Mouse (Mus musculus): ENCODE measurements at regions not wholly inside any gene's neighbourhood (a gene's known extent, or its start where the extent isn't known, plus 50 kb on each side); places are given as distances from the start of the nearest gene placed in this dataset.

DNA sequence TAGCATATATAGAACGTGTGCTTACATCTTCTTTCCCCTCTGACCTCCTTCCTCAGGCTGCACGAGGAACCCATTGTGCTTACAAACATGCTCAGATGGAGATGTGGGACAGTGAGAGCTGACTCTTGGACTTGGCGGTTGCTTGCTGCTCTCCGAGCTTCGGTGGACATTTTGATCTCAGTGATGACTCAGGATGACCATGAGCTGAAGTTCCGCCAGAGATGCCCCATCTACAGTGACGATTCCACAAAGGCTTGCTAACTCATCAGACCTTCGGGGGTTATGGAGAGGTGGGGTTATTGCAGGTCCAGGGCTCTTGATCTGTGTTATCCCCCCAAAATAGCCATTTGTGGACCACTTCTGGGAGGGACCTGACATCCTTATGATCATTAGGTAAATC is 111.8 kb upstream of the Kazn start:
- H3K4me2 ChIP-seq (ENCODE audit: low read length) = no peak overlapping the region
- H3K4me1 ChIP-seq (ENCODE audit: control insufficient read depth, insufficient read depth, low read length) = 0 out of 2 replicates have a peak, but pooled peaks cover 3% of the 10 kb centered on the region
- no peaks in the 10 kb centered on the region for H3K9me3 ChIP-seq (ENCODE audit: control insufficient read depth, low read length)
- H3K4me3 ChIP-seq (replicated peaks; ENCODE audit: low read depth, low read length) = no peak overlapping the region
- no peaks in the 10 kb centered on the region for H3K36me3 ChIP-seq (ENCODE audit: control insufficient read depth, insufficient read depth, low read length)
- ATAC-seq (ENCODE audit: low FRiP score, low TSS enrichment) (no peak), DNase-seq (no peak)
- no peak overlapping the region for H3K27ac ChIP-seq (replicated peaks; ENCODE audit: low read depth, low read length)
- WGBS = 95% methylated on average over 8 of the region's 8 CpGs
- H3K9ac ChIP-seq (replicated peaks; ENCODE audit: low read length) = no peak overlapping the region
- no peaks in the 10 kb centered on the region for H3K27me3 ChIP-seq (ENCODE audit: control insufficient read depth, insufficient read depth, low read length)

DNA sequence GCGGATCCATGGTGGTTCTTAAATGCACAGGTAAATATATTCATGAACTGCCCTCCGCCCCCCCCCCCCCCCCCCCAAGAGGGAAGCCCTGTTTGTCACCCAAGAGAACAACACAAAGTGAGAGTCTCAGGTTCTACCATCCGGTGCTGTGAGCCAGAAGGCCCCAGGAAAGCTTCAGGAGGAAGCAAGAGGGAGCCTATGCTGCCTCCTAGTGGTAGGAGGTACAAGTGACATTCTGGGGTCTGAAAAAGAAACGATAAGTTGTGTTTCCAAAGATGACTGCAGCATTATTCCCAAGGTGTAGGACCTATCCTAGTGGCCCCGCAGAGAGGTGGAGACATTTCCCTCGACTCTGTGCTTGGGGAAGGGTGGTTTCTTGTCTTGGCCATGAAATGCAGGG is 109.7 kb upstream of the Kazn start:
- DNase-seq (peak; percentile 43), ATAC-seq (ENCODE audit: low FRiP score, low TSS enrichment) (no peak)
- H3K4me3 ChIP-seq (replicated peaks; ENCODE audit: low read depth, low read length) = no peak overlapping the region
- H3K4me2 ChIP-seq (ENCODE audit: low read length) = no peak overlapping the region
- no peak overlapping the region for H3K9ac ChIP-seq (replicated peaks; ENCODE audit: low read length)
- H3K36me3 ChIP-seq (ENCODE audit: control insufficient read depth, insufficient read depth, low read length) = no peaks in the 10 kb centered on the region
- H3K27ac ChIP-seq (replicated peaks; ENCODE audit: low read depth, low read length) = no peak overlapping the region
- H3K9me3 ChIP-seq (ENCODE audit: control insufficient read depth, low read length) = no peaks in the 10 kb centered on the region
- no peaks in the 10 kb centered on the region for H3K27me3 ChIP-seq (ENCODE audit: control insufficient read depth, insufficient read depth, low read length)
- WGBS = 44% methylated on average over 6 of the region's 6 CpGs
- no peaks in the 10 kb centered on the region; the same call in 1 of the 2 replicates for H3K4me1 ChIP-seq (ENCODE audit: control insufficient read depth, insufficient read depth, low read length)

DNA sequence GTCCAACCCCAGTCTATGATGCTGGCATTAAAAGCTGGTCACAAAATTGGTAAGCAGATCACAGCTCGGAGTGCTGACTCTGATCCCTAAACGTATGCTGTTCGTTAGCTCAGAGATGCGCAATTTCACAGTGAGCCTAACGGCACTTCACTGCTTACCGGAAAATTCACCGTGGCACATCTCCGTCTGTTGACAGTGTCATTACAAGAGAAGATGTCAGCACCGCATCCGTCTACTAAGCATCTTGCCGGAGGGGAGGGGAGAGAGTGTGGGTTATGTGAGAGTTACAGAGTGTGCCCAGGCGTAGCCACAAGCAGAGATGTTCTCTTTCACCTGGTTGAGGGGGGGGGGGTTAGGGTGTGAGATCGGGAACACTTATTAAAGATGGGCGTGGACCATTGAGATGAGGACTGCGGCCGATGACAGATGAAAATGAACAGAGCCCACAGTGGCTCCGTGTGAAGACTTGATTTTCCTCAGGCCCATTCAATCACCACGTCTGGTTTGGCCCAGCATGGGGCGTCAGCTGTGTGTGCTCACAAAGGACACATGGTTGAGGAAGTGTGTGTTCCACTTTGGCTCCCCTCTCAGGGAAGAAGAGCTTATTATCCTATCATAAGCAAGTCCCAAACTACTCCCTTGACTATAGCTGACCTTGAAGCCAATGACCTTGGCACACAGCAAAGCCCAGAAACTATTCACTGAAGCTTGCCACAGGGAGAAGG is 103.4 kb upstream of the Kazn start:
- H3K27me3 ChIP-seq (ENCODE audit: control insufficient read depth, insufficient read depth, low read length) = no peaks in the 10 kb centered on the region
- 41% methylated on average over 19 of the region's 19 CpGs for WGBS
- no peak overlapping the region for H3K9ac ChIP-seq (replicated peaks; ENCODE audit: low read length)
- DNase-seq (peak; percentile 70), ATAC-seq (ENCODE audit: low FRiP score, low TSS enrichment) (0 out of 2 replicates have a peak, but pooled peaks have one; percentile 28)
- peaks cover 30% of the 10 kb centered on the region for H3K4me1 ChIP-seq (ENCODE audit: control insufficient read depth, insufficient read depth, low read length)
- H3K4me3 ChIP-seq (replicated peaks; ENCODE audit: low read depth, low read length) = no peak overlapping the region
- H3K36me3 ChIP-seq (ENCODE audit: control insufficient read depth, insufficient read depth, low read length) = no peaks in the 10 kb centered on the region
- H3K4me2 ChIP-seq (ENCODE audit: low read length) = no peak overlapping the region
- no peaks in the 10 kb centered on the region for H3K9me3 ChIP-seq (ENCODE audit: control insufficient read depth, low read length)
- H3K27ac ChIP-seq (replicated peaks; ENCODE audit: low read depth, low read length) = no peak overlapping the region; the same call in 1 of the 2 replicates

DNA sequence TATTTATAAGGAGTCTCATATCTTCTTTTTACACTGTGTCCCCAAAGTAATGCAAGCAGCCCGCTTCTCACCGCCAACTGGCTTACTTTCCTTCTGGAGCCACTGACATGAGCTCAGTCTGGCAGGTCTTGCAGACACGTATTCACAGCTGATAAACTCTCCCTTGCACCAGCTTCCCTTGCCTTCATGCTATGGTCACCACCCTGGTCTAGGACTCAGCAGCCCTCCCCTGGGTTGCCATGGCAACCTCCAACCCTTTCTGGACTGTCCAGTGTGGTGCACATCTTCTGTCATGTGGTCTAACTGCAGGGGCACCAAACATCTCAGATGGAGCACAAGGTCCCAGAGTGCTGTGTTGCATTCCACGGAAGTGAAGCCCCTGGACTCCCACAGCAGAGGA is 102.1 kb upstream of the Kazn start:
- ATAC-seq (ENCODE audit: low FRiP score, low TSS enrichment) = no peak
- Histone ChIP-seq H3K9me3 (ENCODE audit: control insufficient read depth, low read length) (no peaks in the 10 kb centered on the region), H3K27ac (replicated peaks; ENCODE audit: low read depth, low read length) (no peak overlapping the region), H3K27me3 (ENCODE audit: control insufficient read depth, insufficient read depth, low read length) (no peaks in the 10 kb centered on the region), H3K4me1 (ENCODE audit: control insufficient read depth, insufficient read depth, low read length) (peaks cover 30% of the 10 kb centered on the region), H3K4me3 (replicated peaks; ENCODE audit: low read depth, low read length) (no peak overlapping the region), H3K4me2 (ENCODE audit: low read length) (no peak overlapping the region), H3K9ac (replicated peaks; ENCODE audit: low read length) (no peak overlapping the region), H3K36me3 (ENCODE audit: control insufficient read depth, insufficient read depth, low read length) (no peaks in the 10 kb centered on the region)
- 54% methylated on average over 4 of the region's 4 CpGs for WGBS
- DNase-seq = no peak

DNA sequence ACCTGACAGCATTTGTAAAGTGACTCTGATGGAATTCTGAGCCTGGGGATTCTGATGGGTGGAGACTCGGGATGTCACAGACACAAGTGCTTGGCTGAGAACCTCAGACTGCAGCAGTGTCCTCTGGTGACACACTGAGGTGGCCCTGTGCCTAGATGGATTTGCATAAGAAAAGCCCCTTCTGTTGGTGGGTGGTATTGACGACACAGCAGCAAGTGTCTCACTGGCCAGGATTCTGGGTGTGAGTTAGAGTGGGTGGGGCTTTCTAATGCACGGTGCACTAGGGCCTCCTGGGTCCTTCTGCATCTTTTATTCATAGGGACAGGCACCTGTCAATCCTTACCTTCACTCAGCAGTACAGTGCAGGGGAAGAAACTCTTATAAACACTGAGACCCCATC is 100.9 kb upstream of the Kazn start:
- Histone ChIP-seq H3K4me2 (ENCODE audit: low read length) (no peak overlapping the region), H3K36me3 (ENCODE audit: control insufficient read depth, insufficient read depth, low read length) (no peaks in the 10 kb centered on the region), H3K9me3 (ENCODE audit: control insufficient read depth, low read length) (0 out of 2 replicates have a peak, but pooled peaks cover 5% of the 10 kb centered on the region), H3K27ac (replicated peaks; ENCODE audit: low read depth, low read length) (no peak overlapping the region), H3K27me3 (ENCODE audit: control insufficient read depth, insufficient read depth, low read length) (no peaks in the 10 kb centered on the region), H3K9ac (replicated peaks; ENCODE audit: low read length) (no peak overlapping the region), H3K4me1 (ENCODE audit: control insufficient read depth, insufficient read depth, low read length) (peaks cover 30% of the 10 kb centered on the region), H3K4me3 (replicated peaks; ENCODE audit: low read depth, low read length) (no peak overlapping the region)
- DNase-seq (peak; percentile 71), ATAC-seq (ENCODE audit: low FRiP score, low TSS enrichment) (peak; percentile 38; the same call in 1 of the 2 replicates)
- WGBS = 4% methylated on average over 3 of the region's 3 CpGs

DNA sequence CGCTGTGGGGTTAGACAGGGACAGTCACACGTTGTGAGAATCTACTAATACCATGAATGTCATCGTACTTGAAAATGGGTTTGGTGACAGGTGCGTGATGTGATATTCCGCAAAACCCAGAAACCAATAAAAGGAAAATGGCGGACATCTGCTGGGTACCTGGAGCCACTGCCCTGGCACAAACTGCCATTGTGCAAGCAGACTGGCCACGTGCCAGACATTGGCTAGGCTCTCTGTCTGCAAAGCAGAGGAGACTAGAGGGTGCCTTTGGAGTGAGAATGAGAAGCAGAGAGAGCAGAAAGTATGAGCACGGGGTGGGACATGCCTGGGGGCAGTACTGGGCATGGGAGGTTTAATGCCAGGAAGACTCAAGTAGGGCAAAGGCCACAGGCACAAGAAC is 98.5 kb upstream of the Kazn start:
- ATAC-seq (ENCODE audit: low FRiP score, low TSS enrichment) (no peak), DNase-seq (peak; percentile 72)
- Histone ChIP-seq H3K4me2 (ENCODE audit: low read length) (no peak overlapping the region), H3K9ac (replicated peaks; ENCODE audit: low read length) (no peak overlapping the region), H3K9me3 (ENCODE audit: control insufficient read depth, low read length) (0 out of 2 replicates have a peak, but pooled peaks cover 5% of the 10 kb centered on the region), H3K36me3 (ENCODE audit: control insufficient read depth, insufficient read depth, low read length) (no peaks in the 10 kb centered on the region), H3K4me3 (replicated peaks; ENCODE audit: low read depth, low read length) (no peak overlapping the region), H3K27me3 (ENCODE audit: control insufficient read depth, insufficient read depth, low read length) (no peaks in the 10 kb centered on the region), H3K27ac (replicated peaks; ENCODE audit: low read depth, low read length) (peak overlapping the region; percentile 20; the same call in 1 of the 2 replicates), H3K4me1 (ENCODE audit: control insufficient read depth, insufficient read depth, low read length) (peaks cover 29% of the 10 kb centered on the region)
- 84% methylated on average over 8 of the region's 8 CpGs for WGBS

DNA sequence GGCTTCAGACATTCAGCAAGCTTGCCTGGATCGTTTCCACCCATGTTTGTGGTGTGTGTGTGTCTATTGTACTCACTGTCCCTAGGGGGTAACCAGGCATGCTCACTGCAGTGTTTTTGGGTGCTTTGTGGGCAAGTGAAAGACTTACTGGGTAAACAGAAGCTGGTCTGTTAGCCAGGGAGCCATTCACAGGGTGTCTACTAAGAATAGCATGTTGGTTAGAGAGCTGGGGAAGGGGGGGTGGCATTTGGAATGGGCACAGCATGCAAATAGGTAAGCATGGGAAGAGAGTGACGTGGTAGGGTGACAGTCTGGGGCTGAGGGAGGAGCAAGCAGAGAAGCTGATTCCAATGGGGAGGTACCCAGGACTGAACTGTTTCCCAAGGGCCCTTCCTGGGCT is 97.7 kb upstream of the Kazn start:
- DNase-seq = peak; percentile 43
- H3K27ac ChIP-seq (replicated peaks; ENCODE audit: low read depth, low read length) = peak overlapping the region; percentile 20; the same call in 1 of the 2 replicates
- no peak for ATAC-seq (ENCODE audit: low FRiP score, low TSS enrichment)
- H3K4me1 ChIP-seq (ENCODE audit: control insufficient read depth, insufficient read depth, low read length) = peaks cover 22% of the 10 kb centered on the region
- no peaks in the 10 kb centered on the region for H3K27me3 ChIP-seq (ENCODE audit: control insufficient read depth, insufficient read depth, low read length)
- H3K4me3 ChIP-seq (replicated peaks; ENCODE audit: low read depth, low read length) = no peak overlapping the region
- no peaks in the 10 kb centered on the region for H3K36me3 ChIP-seq (ENCODE audit: control insufficient read depth, insufficient read depth, low read length)
- H3K9me3 ChIP-seq (ENCODE audit: control insufficient read depth, low read length) = 0 out of 2 replicates have a peak, but pooled peaks cover 5% of the 10 kb centered on the region
- H3K9ac ChIP-seq (replicated peaks; ENCODE audit: low read length) = no peak overlapping the region
- WGBS = 53% methylated on average over 2 of the region's 2 CpGs
- no peak overlapping the region for H3K4me2 ChIP-seq (ENCODE audit: low read length)

DNA sequence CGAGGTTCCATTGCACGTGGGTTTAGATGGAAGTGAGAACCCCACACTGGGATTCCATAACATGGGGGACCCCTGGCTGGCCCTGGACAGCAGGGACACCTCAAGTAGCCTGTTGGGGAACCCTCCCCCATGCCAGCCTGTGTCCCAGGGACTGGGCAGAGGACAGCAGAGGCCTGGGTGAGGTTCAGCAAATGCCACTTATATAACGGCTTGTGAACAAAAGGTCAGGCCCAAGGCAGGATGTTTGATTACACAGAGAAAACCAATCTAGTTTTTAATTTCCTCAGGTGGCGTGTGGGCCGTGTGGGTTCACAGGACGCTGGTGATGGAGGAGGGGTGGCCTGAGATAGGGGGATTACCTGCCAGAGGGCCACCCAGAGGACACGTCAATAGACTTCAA is 94.9 kb upstream of the Kazn start:
- H3K4me1 ChIP-seq (ENCODE audit: control insufficient read depth, insufficient read depth, low read length) = no peaks in the 10 kb centered on the region
- H3K36me3 ChIP-seq (ENCODE audit: control insufficient read depth, insufficient read depth, low read length) = no peaks in the 10 kb centered on the region
- DNase-seq (no peak), ATAC-seq (ENCODE audit: low FRiP score, low TSS enrichment) (no peak)
- 0 out of 2 replicates have a peak, but pooled peaks cover 5% of the 10 kb centered on the region for H3K9me3 ChIP-seq (ENCODE audit: control insufficient read depth, low read length)
- no peak overlapping the region for H3K27ac ChIP-seq (replicated peaks; ENCODE audit: low read depth, low read length)
- no peak overlapping the region for H3K9ac ChIP-seq (replicated peaks; ENCODE audit: low read length)
- H3K27me3 ChIP-seq (ENCODE audit: control insufficient read depth, insufficient read depth, low read length) = no peaks in the 10 kb centered on the region
- H3K4me3 ChIP-seq (replicated peaks; ENCODE audit: low read depth, low read length) = no peak overlapping the region
- 81% methylated on average over 7 of the region's 7 CpGs for WGBS
- no peak overlapping the region for H3K4me2 ChIP-seq (ENCODE audit: low read length)

DNA sequence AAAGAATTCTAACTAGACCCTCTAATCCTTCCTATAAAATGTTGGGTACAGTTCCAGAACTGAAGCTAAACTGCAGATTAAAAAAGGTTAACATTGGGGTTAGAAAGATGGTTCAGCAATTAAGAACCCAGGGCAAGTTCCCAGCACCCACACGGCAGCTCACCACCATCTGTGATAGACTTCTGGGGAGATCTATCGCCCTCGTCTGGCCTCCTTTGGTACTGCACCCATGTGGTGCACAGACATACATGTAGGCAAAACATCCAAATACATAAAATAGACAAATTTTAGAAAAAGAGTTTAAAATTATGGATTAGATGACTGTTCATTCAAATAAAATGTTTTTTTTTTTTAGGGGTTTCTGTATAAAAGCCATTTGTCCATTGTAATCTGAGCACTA is 91.4 kb upstream of the Kazn start:
- DNase-seq = no peak
- Histone ChIP-seq H3K4me2 (ENCODE audit: low read length) (no peak overlapping the region), H3K36me3 (ENCODE audit: control insufficient read depth, insufficient read depth, low read length) (no peaks in the 10 kb centered on the region), H3K9ac (replicated peaks; ENCODE audit: low read length) (no peak overlapping the region), H3K4me1 (ENCODE audit: control insufficient read depth, insufficient read depth, low read length) (no peaks in the 10 kb centered on the region), H3K27me3 (ENCODE audit: control insufficient read depth, insufficient read depth, low read length) (no peaks in the 10 kb centered on the region), H3K9me3 (ENCODE audit: control insufficient read depth, low read length) (0 out of 2 replicates have a peak, but pooled peaks cover 1% of the 10 kb centered on the region), H3K27ac (replicated peaks; ENCODE audit: low read depth, low read length) (no peak overlapping the region), H3K4me3 (replicated peaks; ENCODE audit: low read depth, low read length) (no peak overlapping the region)
- no peak for ATAC-seq (ENCODE audit: low FRiP score, low TSS enrichment)
- WGBS = 89% methylated on average over 3 of the region's 3 CpGs
